Mouse (Mus musculus) heart, postnatal 4 days (tissue): ENCODE measurements around the gene Txnrd3. TPM values are rescaled to one million over a fixed set of nuclear protein-coding genes. Genes with fewer than 3 reads are reported as not detected.

Source experiments
- total RNA-seq, 2 experiments: library from RNA; stranded (reverse); gene quantifications; 2 replicates each; pipeline ENCODE4 v1.2.3; 2021

Gene Txnrd3
- total RNA-seq, 2 experiments from 2014 or later = 27.1 to 27.3 TPM

Other genes starting within 250 kb of the Txnrd3 start
- gene Chchd6, start 48.3 kb upstream of the Txnrd3 start, total RNA-seq = 10 to 100 TPM; 18.8 to 19.8 TPM
- gene Vmn1r40, start 63.6 kb downstream of the Txnrd3 start, total RNA-seq = not detected
- gene Vmn1r41, start 96.8 kb downstream of the Txnrd3 start, total RNA-seq = not detected
- not detected for gene Vmn1r42, start 232.4 kb downstream of the Txnrd3 start, total RNA-seq
- gene Vmn1r43, start 232.4 kb downstream of the Txnrd3 start, total RNA-seq = not detected
- not detected for gene Vmn1r44, start 239.7 kb downstream of the Txnrd3 start, total RNA-seq